Mouse (Mus musculus): Measurements from ENCODE around the gene Ttll7. TPM values are rescaled to one million over a fixed set of nuclear protein-coding genes. Genes with fewer than 3 reads are reported as not detected.

Gene Ttll7
- total RNA-seq, 1 experiment from 2014 or later, result 0.09 TPM

- ATAC-seq (replicated peaks; ENCODE audit: low read depth, poor library complexity, severe bottlenecking), result no peak
Observed at GRCm38 (mm10) chr3:146978272-146978671, 126.1 kb downstream of the Ttll7 start.

GRCm38 (mm10) chr3:146993834-146994669 lies 141.9 kb downstream of the Ttll7 start:
- ATAC-seq (replicated peaks; ENCODE audit: low read depth, poor library complexity, severe bottlenecking), result peak; percentile 99

- no peak for ATAC-seq (replicated peaks; ENCODE audit: low read depth, poor library complexity, severe bottlenecking)
Observed at GRCm38 (mm10) chr3:146994670-146995415, 142.7 kb downstream of the Ttll7 start.

- ATAC-seq (replicated peaks; ENCODE audit: low read depth, poor library complexity, severe bottlenecking), result no peak
Observed at GRCm38 (mm10) chr3:146999148-146999547, 147.0 kb downstream of the Ttll7 start.

GRCm38 (mm10) chr3:147000963-147001362 lies 148.8 kb downstream of the Ttll7 start:
- peak; percentile 71 for ATAC-seq (replicated peaks; ENCODE audit: low read depth, poor library complexity, severe bottlenecking)

GRCm38 (mm10) chr3:147001557-147001956 lies 149.4 kb downstream of the Ttll7 start:
- ATAC-seq (replicated peaks; ENCODE audit: low read depth, poor library complexity, severe bottlenecking), result no peak; the same call in 1 of the 2 replicates

- ATAC-seq (replicated peaks; ENCODE audit: low read depth, poor library complexity, severe bottlenecking), result no peak
Observed at GRCm38 (mm10) chr3:147016506-147016905, 164.3 kb downstream of the Ttll7 start.

GRCm38 (mm10) chr3:147019506-147019905 lies 167.3 kb downstream of the Ttll7 start:
- ATAC-seq (replicated peaks; ENCODE audit: low read depth, poor library complexity, severe bottlenecking), result no peak

- ATAC-seq (replicated peaks; ENCODE audit: low read depth, poor library complexity, severe bottlenecking), result no peak
Observed at GRCm38 (mm10) chr3:147026248-147026647, 174.1 kb downstream of the Ttll7 start.

GRCm38 (mm10) chr3:147028382-147028781 lies 176.2 kb downstream of the Ttll7 start:
- ATAC-seq (replicated peaks; ENCODE audit: low read depth, poor library complexity, severe bottlenecking), result no peak

- no peak for ATAC-seq (replicated peaks; ENCODE audit: low read depth, poor library complexity, severe bottlenecking)
Observed at GRCm38 (mm10) chr3:147029718-147030117, 177.6 kb downstream of the Ttll7 start.

GRCm38 (mm10) chr3:147030266-147030880 lies 178.2 kb downstream of the Ttll7 start:
- no peak for ATAC-seq (replicated peaks; ENCODE audit: low read depth, poor library complexity, severe bottlenecking)

Other genes starting within 250 kb of the Ttll7 start
- gene Dnase2b, start 236.8 kb upstream of the Ttll7 start, total RNA-seq (2017), result 0.64 TPM in 1 of 2 replicates, not detected in the other
- 0.91 TPM in 1 of 2 replicates, not detected in the other for gene 4930503B20Rik, start 201.1 kb upstream of the Ttll7 start, total RNA-seq (2017)
- 1.7 and 4.2 TPM in 2 replicates for gene Samd13, start 166.8 kb upstream of the Ttll7 start, total RNA-seq (2017)
- gene Prkacb, start 39.4 kb upstream of the Ttll7 start, total RNA-seq (2017), result 101 and 102 TPM in 2 replicates